Mouse (Mus musculus) mouse embryonic stem cell (cell line): ENCODE measurements at regions not wholly inside any gene's neighbourhood (a gene's known extent, or its start where the extent isn't known, plus 50 kb on each side); places are given as distances from the start of the nearest gene placed in this dataset.

Source experiments
- in situ Hi-C, 2 experiments: fragments of 300-500 bp; cut with MboI; formaldehyde crosslinking; loops; 1 replicate in 1 of 2; 3 replicates in 1 of 2; pipeline ENCODE4 v1.14.3; 2019 to 2020; ENCODE audit warnings: low sequenced_read_pairs in 2 of 2, low pct_unique_long_range_greater_than_20kb in 1 of 2, mixed read lengths in 1 of 2; ENCODE audit not compliant: unreplicated experiment in 1 of 2

GRCm38 (mm10) chr10:67819534-67819933 lies 92.9 kb downstream of the Zfp365 start:
- in situ Hi-C loops, result no loop called here

GRCm38 (mm10) chr10:67813901-67814300 lies 98.6 kb downstream of the Zfp365 start:
- in situ Hi-C loops, result no loop called here

- in situ Hi-C loops, result no loop called here
These were observed 107.3 kb downstream of the Zfp365 start for GRCm38 (mm10) chr10:67805131-67805530.

GRCm38 (mm10) chr10:67804637-67805036 lies 107.8 kb downstream of the Zfp365 start:
- in situ Hi-C loops, result no loop called here

- in situ Hi-C loops, result no loop called here
These were observed 110.3 kb downstream of the Zfp365 start for GRCm38 (mm10) chr10:67802156-67802555.

GRCm38 (mm10) chr10:67801619-67802018 lies 110.8 kb downstream of the Zfp365 start:
- in situ Hi-C loops, result no loop called here

- in situ Hi-C loops, result no loop called here
These were observed 113.5 kb downstream of the Zfp365 start for GRCm38 (mm10) chr10:67798991-67799390.

- in situ Hi-C loops, result no loop called here
These were observed 119.3 kb downstream of the Zfp365 start for GRCm38 (mm10) chr10:67793206-67793605.

GRCm38 (mm10) chr10:67789651-67790050 lies 122.8 kb downstream of the Zfp365 start:
- in situ Hi-C loops, result no loop called here

- in situ Hi-C loops, result no loop called here
These were observed 124.3 kb downstream of the Zfp365 start for GRCm38 (mm10) chr10:67788116-67788515.

GRCm38 (mm10) chr10:67785563-67785962 lies 126.9 kb downstream of the Zfp365 start:
- in situ Hi-C loops, result no loop called here

GRCm38 (mm10) chr10:67778341-67778740 lies 134.1 kb downstream of the Zfp365 start:
- in situ Hi-C loops, result no loop called here

- in situ Hi-C loops, result no loop called here
These were observed 134.7 kb downstream of the Zfp365 start for GRCm38 (mm10) chr10:67777721-67778120.

- in situ Hi-C loops, result no loop called here
These were observed 135.6 kb downstream of the Zfp365 start for GRCm38 (mm10) chr10:67776851-67777250.

GRCm38 (mm10) chr10:67771796-67772195 lies 140.7 kb downstream of the Zfp365 start:
- in situ Hi-C loops, result no loop called here

- in situ Hi-C loops, result no loop called here
These were observed 146.4 kb downstream of the Zfp365 start for GRCm38 (mm10) chr10:67766099-67766498.

GRCm38 (mm10) chr10:67760424-67760823 lies 152.0 kb downstream of the Zfp365 start:
- in situ Hi-C loops, result no loop called here

GRCm38 (mm10) chr10:67748121-67748520 lies 164.3 kb downstream of the Zfp365 start:
- in situ Hi-C loops, result no loop called here

- in situ Hi-C loops, result no loop called here
These were observed 165.0 kb downstream of the Zfp365 start for GRCm38 (mm10) chr10:67747461-67747860.

GRCm38 (mm10) chr10:67746140-67746539 lies 166.3 kb downstream of the Zfp365 start:
- in situ Hi-C loops, result no loop called here

- in situ Hi-C loops, result no loop called here
These were observed 168.9 kb downstream of the Zfp365 start for GRCm38 (mm10) chr10:67743561-67743960.
